11 mouse cellular contexts compared by ENCODE assay signal in genomic region chr4:118274521-118274920, GRCm38 (mm10). TPM values are rescaled to one million over a fixed set of nuclear protein-coding genes. Genes with fewer than 3 reads are reported as not detected.
A peak's percentile ranks its signal among the peaks of the same experiment; 100 is the strongest.
DNase-seq lines count a peak whose midpoint lies in the region; ATAC-seq and TF ChIP-seq lines count a peak whose summit lies in the region.
"Had no signal": no experiment of that assay in that cellular context is flagged by ENCODE, and none has a peak within 500 bp of the region (broad histone marks: within the 10 kb centered on the region; RNA-seq: fewer than 3 reads in every experiment).

No protein-coding gene starts in this region.

- H3K27ac ChIP-seq in lung, embryonic 14.5 days (ENCODE audit: low read depth): peak overlapping the region; percentile 82; the same call in 1 of the 2 replicates
- H3K27ac ChIP-seq in forebrain, embryonic 12.5 days: peak overlapping the region; percentile 98
- peak overlapping the region; percentile 87; the same call in 1 of the 2 replicates for H3K27ac ChIP-seq in intestine, postnatal 0 days (ENCODE audit: low read depth, low read length)
- H3K27ac ChIP-seq in heart, embryonic 12.5 days (ENCODE audit: poor library complexity, severe bottlenecking): no peak overlapping the region
- H3K27ac ChIP-seq: liver, embryonic 13.5 days had no signal

- H3K27me3 ChIP-seq in lung, embryonic 14.5 days (ENCODE audit: insufficient read depth, low read length): no peaks in the 10 kb centered on the region
- no peaks in the 10 kb centered on the region for H3K27me3 ChIP-seq in forebrain, embryonic 12.5 days
- H3K27me3 ChIP-seq in intestine, postnatal 0 days (replicated peaks; ENCODE audit: control insufficient read depth, insufficient read depth, low read length): no peaks in the 10 kb centered on the region
- H3K27me3 ChIP-seq in heart, embryonic 12.5 days (replicated peaks): no peaks in the 10 kb centered on the region
- H3K27me3 ChIP-seq: liver, embryonic 13.5 days had no signal

- no peaks in the 10 kb centered on the region for H3K9me3 ChIP-seq in lung, embryonic 14.5 days (ENCODE audit: low read depth, low read length)
- no peaks in the 10 kb centered on the region for H3K9me3 ChIP-seq in forebrain, embryonic 12.5 days
- H3K9me3 ChIP-seq in intestine, postnatal 0 days (ENCODE audit: control insufficient read depth): no peaks in the 10 kb centered on the region
- H3K9me3 ChIP-seq in heart, embryonic 12.5 days (replicated peaks): no peaks in the 10 kb centered on the region

- TF ChIP-seq CTCF in lung, embryonic 14.5 days (IDR thresholded peaks at IDR 0.05; ENCODE audit: low read depth): no peak
- no peak for TF ChIP-seq CTCF in intestine, postnatal 0 days (IDR thresholded peaks at IDR 0.05; ENCODE audit: low read depth)

- H3K4me1 ChIP-seq in lung, embryonic 14.5 days (ENCODE audit: insufficient read depth): peaks cover 24% of the 10 kb centered on the region
- peaks cover 80% of the 10 kb centered on the region for H3K4me1 ChIP-seq in forebrain, embryonic 12.5 days
- H3K4me1 ChIP-seq in intestine, postnatal 0 days (replicated peaks; ENCODE audit: control insufficient read depth, insufficient read depth, low read length): peaks cover 34% of the 10 kb centered on the region
- H3K4me1 ChIP-seq in heart, embryonic 12.5 days (replicated peaks): peaks cover 78% of the 10 kb centered on the region

- WGBS in lung, embryonic 14.5 days: 49% methylated on average over 7 of the region's 7 CpGs
- WGBS in forebrain, embryonic 12.5 days: 15% methylated on average over 7 of the region's 7 CpGs
- WGBS in intestine, postnatal 0 days: 56% methylated on average over 7 of the region's 7 CpGs
- 66% methylated on average over 7 of the region's 7 CpGs for WGBS in heart, embryonic 12.5 days

- no peak overlapping the region for H3K9ac ChIP-seq in lung, embryonic 14.5 days
- peak overlapping the region; percentile 21; the same call in 1 of the 2 replicates for H3K9ac ChIP-seq in forebrain, embryonic 12.5 days
- H3K9ac ChIP-seq in intestine, postnatal 0 days (ENCODE audit: low read depth, low read length): no peak overlapping the region
- H3K9ac ChIP-seq in heart, embryonic 12.5 days: no peak overlapping the region
- H3K9ac ChIP-seq: liver, embryonic 13.5 days had no signal

- H3K36me3 ChIP-seq in lung, embryonic 14.5 days (ENCODE audit: insufficient read depth): peaks cover 39% of the 10 kb centered on the region; the same call in 1 of the 2 replicates
- peaks cover 45% of the 10 kb centered on the region for H3K36me3 ChIP-seq in forebrain, embryonic 12.5 days (replicated peaks)
- peaks cover 30% of the 10 kb centered on the region; the same call in 1 of the 2 replicates for H3K36me3 ChIP-seq in intestine, postnatal 0 days (ENCODE audit: control insufficient read depth, insufficient read depth)
- H3K36me3 ChIP-seq in heart, embryonic 12.5 days: peaks cover 42% of the 10 kb centered on the region

- H3K4me2 ChIP-seq in lung, embryonic 14.5 days: no peak overlapping the region
- H3K4me2 ChIP-seq in forebrain, embryonic 12.5 days: peak overlapping the region; percentile 27; the same call in 1 of the 2 replicates
- no peak overlapping the region; the same call in 1 of the 2 replicates for H3K4me2 ChIP-seq in intestine, postnatal 0 days (replicated peaks; ENCODE audit: low read depth)
- H3K4me2 ChIP-seq in heart, embryonic 12.5 days: no peak overlapping the region
- H3K4me2 ChIP-seq: liver, embryonic 13.5 days had no signal

- no peak for ATAC-seq in lung, embryonic 14.5 days (ENCODE audit: insufficient read depth)
- ATAC-seq in forebrain, embryonic 12.5 days (ENCODE audit: low FRiP score): no peak
- no peak for ATAC-seq in intestine, postnatal 0 days
- no peak for ATAC-seq in heart, embryonic 12.5 days (ENCODE audit: insufficient number of reproducible peaks, low FRiP score)

- H3K4me3 ChIP-seq in lung, embryonic 14.5 days (ENCODE audit: low read depth, low read length): no peak overlapping the region
- no peak overlapping the region for H3K4me3 ChIP-seq in forebrain, embryonic 12.5 days (replicated peaks)
- no peak overlapping the region for H3K4me3 ChIP-seq in intestine, postnatal 0 days (ENCODE audit: low read depth, low read length)
- no peak overlapping the region for H3K4me3 ChIP-seq in heart, embryonic 12.5 days
- H3K4me3 ChIP-seq: liver, embryonic 13.5 days had no signal

- DNase-seq in lung, embryonic 14.5 days: no peak
- no peak for DNase-seq in lung, postnatal 10 days
- peak; percentile 59 for DNase-seq in retina, embryonic 14.5 days (ENCODE audit: low spot score)
- DNase-seq in Muller cell, postnatal 12 days (ENCODE audit: inconsistent ontology term): no peak
- DNase-seq in adipocyte (ENCODE audit: low spot score): no peak
- DNase-seq: gastrocnemius, postnatal 14 days; liver, embryonic 13.5 days; spleen, adult 18-20 months had no signal

RNA-seq across cellular contexts. Expression of gene Ptprf, which starts 16.7 kb away (rescaled TPM):
- polyA plus RNA-seq in lung, embryonic 14.5 days (2014; fragmentation: Nextera tagmentation; extraction: Ambion mirVana): 69.7 and 75.7 TPM in 2 replicates
- polyA plus RNA-seq in forebrain, embryonic 12.5 days (2016; fragmentation: Nextera tagmentation; extraction: Ambion mirVana): 118 and 122 TPM in 2 replicates
- polyA plus RNA-seq in intestine, postnatal 0 days (2015; fragmentation: Nextera tagmentation; extraction: Ambion mirVana): 32.8 and 37.9 TPM in 2 replicates
- polyA plus RNA-seq in heart, embryonic 12.5 days (2016; fragmentation: Nextera tagmentation; extraction: Ambion mirVana): 38.1 and 43.5 TPM in 2 replicates
